Mouse (Mus musculus): ENCODE results near the gene Khsrp. TPM values are rescaled to one million over a fixed set of nuclear protein-coding genes. Genes with fewer than 3 reads are reported as not detected.

Gene Khsrp
- total RNA-seq, 2 experiments from 2014 or later = 141 to 156 TPM

DNA sequence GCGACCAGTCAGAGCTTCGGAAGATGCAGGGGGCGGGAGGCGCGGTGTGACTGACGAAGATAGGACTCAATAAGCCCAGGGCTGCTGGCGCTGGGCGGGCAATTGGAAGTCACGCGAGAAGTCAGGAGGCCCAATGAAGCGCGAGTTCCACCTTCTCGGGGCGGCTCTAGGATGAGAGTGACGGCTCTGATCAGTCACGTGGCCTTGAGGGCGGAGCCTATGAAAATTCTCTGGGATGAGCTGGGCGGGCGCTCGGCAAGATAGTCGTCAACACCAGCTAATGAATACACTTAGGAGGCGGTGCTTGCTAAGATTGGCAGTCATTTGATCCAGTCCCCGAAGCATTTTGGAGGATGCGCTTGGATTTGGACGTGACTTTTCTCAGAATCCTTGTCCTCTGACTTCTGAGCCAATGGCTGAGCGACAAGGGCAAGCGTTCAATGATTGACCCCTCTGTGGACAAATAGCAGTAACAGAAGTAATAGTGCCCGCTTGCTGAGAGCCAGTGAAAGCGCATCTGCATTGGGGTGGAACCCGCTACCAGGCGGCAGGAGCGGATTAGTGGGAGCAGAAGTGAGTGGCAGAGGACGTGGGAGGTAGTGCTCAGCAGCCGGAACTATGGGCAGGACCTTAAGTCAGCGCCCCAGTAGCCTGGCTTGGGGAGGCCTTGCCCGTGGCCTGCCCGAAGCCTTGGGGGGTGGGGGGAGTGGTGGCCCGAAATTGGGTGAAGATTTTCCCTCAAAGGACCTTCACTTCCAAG is 519 bp upstream of the Khsrp start:
- DNase-seq (ENCODE audit: low spot score in 2 of 2) = peak; percentile 85 to 96

DNA sequence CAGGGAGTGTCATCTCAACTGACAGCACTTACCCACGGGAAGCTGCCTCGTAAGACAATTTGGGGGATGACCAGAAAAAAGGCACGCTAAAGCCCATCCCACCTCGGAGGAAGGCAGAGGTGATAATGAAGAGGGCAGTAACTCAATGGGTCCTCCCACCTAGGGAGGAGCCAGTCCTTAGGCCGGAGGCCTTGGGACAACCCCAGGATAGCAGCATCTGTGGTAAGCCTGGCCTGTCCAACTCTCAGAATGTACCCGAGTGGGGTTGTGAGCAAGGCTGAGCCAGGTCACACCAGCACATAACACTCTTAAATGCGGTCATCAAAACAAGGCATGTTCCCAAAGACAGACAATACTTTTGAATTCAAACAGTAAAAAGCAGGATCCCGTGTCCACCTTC is 1.6 kb downstream of the Khsrp start:
- DNase-seq (ENCODE audit: low spot score in 2 of 2) = no peak

DNA sequence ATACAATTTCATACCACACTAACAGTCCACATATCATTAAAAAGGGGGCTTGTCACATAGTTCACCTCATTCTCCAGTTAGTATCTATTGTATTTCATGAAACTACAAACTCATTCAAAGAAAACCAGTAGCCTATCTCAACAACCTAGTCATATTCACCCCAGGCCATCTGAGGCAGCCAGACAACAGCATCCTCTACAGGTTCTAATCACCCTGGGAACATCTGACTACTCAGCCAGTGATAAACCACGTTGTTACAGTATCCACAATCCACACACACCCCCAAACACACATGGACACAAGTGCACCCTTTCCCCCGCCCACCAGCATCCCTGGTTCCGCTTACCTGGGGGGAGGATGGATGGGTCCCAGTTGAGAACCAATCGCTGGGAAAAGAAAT is 3.9 kb downstream of the Khsrp start:
- no peak for DNase-seq (ENCODE audit: low spot score in 2 of 2)

DNA sequence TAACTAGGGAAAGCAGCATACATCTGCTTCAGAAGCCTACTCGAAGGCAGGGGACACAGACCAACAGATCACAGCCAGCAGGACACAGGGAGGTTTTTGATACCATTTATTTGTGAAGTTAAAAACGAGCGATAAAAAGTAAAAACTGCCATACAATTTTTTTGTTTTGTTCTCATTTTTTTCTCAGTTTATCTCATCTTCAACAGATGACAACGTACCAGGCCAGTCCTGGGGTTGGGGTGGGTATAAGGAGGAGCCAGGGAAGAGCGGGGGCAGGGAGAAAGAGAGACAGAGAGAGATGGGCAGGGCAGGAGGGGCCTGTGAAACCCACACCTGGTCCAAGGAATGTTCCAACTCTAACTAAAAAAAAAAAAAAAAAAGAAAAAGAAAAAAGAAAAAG is 10.4 kb downstream of the Khsrp start:
- DNase-seq (ENCODE audit: low spot score in 2 of 2) = no peak

DNA sequence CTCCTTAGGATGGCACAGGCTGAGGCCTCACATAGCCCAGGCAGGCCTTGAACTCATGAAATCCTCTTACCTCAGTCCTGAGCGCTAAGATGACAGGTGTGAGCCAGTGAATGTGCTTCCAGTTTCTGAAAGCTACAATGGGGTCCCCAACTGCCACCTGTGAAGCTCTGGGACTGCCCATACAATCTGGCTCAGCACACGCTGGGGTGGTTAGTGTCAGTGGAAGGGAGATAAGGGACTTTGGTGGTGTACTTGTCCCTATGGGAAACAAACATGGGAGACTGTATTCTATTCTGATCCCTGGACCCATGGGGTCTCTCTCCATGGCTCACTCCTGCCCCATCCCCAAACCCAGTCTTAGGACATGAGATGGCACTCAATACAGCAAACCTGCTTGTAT is 11.6 kb downstream of the Khsrp start:
- no peak for DNase-seq (ENCODE audit: low spot score in 2 of 2)

DNA sequence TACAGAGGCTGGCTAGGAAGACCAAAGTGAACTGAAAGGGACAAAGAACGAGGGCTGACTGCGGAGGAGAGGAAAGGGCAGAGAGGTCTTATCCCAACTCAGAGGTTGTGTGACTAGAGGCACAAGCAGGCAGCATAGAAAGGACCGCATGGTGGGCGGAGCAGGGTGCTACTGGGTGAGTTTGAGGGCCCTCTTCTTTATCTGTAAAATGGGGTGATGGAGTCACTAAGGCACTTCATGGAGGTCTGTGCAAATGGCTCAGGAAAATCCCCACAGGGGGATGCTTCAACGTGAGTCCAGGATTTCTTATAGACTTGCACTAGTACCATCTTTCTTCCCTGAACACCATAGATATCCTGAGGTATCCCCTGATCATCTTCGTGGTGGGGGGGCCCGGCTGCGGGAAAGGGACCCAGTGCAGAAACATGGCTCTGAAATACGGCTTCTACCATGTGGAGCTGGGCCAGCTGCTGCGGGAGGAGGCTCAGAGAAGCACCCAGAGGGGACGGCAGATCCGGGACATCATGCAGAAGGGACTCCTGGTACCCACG is 19.0 kb downstream of the Khsrp start:
- no peak for DNase-seq (ENCODE audit: low spot score in 2 of 2)

DNA sequence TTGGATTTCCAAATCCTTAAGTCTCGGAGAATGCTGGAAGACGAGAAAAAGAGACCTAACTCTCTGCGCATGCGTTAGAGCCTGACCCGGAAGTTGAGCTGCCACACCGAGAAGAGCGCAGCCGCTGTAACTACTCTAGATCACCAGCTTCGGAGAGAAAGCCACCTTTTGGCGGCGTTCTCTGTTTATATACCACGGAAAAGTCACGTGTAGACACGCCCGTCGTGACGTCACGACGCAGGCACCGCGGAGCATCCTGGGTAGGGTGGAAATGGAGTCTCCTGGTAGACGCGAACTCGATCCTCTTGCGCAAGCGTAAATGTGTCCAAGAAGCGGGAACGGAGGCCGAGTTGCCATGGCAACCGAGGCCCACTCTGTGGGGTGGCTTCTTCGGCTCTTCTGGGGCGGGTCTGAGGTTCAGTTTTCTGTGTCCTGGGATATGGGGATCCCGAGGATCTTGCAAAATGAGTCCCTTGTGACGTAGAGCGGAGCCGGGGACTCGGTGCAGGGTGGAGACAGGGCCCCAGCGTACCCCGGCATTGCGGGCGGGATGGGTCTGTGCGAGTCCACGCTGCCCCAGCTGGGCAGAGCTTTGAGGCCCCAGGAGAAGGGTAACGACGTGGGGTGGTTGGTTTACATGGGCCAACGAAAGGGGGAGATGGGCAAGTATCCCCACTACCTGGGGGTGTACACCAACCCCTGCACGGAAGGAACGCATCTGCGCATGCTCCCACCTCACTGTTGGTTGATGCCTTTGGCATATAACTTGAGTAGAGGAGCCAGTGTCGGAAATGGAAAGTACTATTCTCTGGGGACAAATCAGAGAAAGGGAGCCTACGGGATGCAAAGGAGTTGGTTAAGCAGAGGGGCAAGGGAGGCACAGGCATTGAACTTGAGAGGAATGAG is 19.8 kb downstream of the Khsrp start, which contains the start of the genes Gtf2f1 and Gm17949:
Gene Gtf2f1, minus strand, starts transcription at position 53 of the 906 bp plus-strand sequence.
Gene Gm17949, plus strand, starts transcription at position 234 of the 906 bp plus-strand sequence.
- peak; percentile 81 to 90 for DNase-seq (ENCODE audit: low spot score in 2 of 2)

DNA sequence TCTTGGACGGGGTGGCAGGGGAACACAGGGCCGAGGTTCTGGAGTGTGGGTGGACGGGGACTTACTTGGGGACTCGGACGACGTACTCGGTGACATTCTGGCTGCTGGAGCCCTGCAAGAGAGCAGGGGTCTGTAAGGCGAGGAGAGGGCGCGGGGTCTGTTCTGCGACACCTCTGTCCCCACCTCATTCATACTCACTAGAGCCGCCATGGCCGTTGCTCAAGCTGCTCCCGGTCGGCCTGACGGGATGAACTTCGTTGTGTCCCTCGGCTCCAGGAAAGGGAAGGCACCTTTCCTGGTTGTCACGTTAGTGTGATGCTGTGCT is 20.4 kb downstream of the Khsrp start:
- no peak for DNase-seq (ENCODE audit: low spot score in 2 of 2)

DNA sequence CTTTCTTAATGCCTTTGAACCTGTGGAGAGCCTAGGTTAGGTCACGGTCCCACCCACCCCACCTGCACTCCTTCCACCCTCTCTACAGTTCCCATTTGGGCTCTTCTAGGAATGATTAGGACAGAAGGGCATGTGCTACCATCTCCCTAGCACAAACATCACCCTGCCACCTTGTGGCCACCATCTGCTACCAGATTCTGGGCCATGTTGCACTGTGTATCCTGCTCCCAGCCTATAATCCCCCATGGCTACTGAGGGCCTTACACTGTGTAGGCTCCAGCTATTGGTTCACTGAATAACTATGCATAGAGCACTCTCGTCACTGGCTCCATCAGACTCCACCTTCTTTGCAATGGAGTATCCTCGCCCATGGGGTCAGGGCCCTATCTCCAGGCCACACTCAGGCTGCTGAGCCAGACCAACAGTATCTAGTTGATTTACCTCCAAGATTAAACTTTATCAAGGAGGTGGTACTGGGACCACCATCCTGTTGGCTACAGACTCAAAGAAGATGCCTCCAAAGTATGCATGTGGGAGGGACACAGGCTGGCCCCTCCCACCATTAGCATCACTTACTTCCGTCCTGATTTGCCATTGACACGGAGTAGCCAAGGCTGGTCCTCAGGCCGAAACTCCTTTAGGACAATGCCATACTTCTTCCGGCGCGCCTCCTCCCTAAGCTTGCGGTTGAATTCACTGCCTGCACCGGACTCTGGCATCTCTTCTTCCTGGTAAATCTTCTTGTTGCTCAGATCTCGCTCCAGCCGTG is 24.0 kb downstream of the Khsrp start:
- no peak for DNase-seq (ENCODE audit: low spot score in 2 of 2)

DNA sequence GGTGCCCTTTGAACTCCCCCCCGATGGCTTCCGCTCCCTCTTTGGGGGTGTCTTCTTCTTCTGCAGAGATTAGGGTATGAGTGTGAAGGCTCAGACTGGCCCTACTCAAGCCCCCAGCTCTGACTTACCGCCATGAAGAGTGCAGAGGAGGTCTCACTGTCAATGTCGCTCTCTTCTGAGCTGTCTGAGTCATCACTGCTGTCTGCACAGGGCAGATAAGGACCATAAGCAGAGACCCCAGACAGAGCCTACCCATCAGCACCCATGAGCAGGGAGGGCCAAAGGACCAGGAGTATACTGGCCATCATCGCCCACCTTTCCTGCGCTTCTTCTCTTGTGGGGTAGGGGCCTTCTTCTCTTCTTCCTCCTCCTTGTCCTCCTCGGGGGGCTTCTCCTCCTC is 27.3 kb downstream of the Khsrp start:
- no peak for DNase-seq (ENCODE audit: low spot score in 2 of 2)

DNA sequence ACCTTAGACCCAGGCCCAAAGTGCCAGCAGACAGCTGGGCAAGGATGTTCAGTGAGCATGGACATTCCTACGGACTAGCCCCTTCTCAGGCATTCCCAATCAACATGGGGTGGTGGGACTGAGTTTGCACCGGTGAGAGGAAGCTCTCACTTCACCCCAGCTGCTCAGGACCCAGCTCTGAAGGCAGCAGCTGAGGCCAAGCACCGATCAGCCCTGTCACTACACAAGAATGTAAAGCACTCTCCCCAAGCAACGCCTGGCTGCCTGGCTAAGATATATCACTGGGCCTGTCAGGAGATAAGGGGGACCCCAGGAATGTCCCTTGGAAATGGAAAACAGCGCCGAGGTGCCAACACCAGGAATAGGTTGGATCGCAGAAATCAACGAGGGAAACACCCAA is 30.1 kb downstream of the Khsrp start:
- DNase-seq (ENCODE audit: low spot score in 2 of 2) = no peak

DNA sequence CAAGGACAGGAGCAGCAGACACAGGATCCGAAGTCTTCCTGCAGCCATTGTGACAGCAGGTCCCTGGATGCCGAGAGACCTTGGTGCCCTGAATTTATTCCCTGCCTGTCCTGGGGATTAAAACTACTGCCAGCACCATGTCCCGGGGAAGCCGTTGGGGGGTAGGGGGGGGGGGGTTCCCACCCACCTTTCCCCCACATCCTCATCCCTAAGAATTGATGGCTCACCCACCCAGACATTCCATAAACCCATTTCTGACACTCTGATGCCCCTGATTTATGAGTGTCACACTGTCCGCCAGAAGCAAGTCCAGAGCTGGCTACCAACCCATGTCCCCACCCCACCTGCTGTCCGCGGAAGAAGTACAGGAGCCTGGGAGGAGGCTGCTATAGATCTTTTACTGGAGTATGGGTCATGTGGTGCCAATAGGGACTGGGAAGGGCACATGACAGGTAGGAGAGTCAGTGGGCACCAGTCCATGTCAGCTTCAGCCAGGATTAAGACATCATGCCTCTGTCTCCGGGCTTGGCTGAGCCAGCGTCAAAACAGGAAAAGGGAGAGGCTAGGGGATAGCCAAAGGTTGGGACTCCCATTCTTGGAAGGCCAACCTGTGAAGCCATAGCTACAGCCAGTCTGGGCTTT is 31.2 kb downstream of the Khsrp start, which contains the start of gene Pspn:
Gene Pspn, minus strand, starts transcription at position 51 of the 642 bp plus-strand sequence.
- DNase-seq (ENCODE audit: low spot score in 2 of 2) = no peak

DNA sequence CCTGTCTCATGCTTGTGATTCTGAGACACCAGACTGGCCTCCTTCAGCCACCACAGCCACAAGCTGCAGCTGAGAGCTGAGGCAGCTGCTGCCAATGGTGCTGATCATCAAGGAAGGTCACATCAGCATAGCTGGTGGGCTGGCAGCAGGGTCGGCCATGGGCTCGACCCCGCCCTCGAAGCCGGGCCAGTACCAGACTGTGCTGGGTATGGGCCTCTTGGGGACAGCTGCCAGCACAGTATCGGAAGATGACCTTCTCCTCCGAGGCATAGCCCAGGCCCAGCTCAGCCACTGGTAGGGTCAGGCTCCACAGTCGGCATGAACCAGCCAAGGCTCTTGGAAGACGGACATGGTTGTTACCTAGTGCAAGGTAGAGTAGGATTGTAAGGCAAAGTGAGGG is 31.9 kb downstream of the Khsrp start:
- no peak for DNase-seq (ENCODE audit: low spot score in 2 of 2)

DNA sequence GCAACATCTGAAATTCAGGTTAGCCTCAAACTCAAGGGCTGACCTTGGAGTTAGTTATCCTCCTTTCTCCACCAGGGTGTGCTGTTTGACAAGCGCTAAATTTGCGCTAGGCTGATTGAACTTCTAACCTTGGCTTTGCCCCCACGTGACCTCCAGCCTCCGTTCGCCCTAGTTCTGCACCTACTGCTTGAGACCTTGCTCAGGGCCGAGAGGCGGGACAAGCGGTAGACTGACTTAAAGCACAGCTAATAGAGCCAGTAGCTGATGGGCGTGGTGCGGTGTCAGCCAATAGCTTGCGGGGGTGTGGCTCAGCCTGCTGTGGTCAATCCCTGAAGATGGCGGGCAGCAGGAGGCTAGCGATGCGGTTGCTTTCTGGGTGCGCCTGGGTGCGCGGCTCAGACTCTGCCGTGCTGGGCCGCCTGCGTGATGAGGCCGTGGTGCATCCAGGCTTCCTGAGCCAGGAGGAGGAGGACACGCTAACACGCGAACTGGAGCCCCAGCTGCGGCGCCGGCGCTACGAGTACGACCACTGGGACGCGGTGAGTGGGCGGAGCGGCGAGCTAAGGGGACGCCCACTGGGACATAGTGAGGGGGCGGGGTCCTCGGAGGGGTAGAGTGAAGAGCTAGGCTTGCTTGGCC is 34.2 kb downstream of the Khsrp start, which contains the start of gene Alkbh7:
Gene Alkbh7, plus strand, starts transcription at position 311 of the 639 bp plus-strand sequence.
- DNase-seq (ENCODE audit: low spot score in 2 of 2) = peak; percentile 82 to 90

DNA sequence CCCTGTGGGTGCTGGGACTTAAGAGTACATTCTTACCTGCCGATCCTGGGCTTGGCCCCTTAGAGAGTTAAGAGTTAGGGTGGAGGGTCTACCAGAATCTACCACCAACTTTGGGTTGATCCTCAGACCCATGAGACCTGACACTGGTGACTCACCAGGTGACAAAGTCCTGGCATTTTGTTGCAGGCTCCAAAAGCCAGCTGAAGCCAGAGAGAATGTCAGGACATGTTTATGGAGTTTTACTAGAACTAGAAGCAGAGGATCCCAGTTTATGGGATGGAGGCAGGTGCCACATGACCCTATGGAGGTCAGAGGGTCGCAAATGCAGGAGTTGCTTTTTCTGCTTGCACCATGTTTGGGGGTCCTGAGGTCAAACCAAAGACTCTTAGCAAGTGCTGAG is 34.8 kb downstream of the Khsrp start:
- no peak for DNase-seq (ENCODE audit: low spot score in 2 of 2)

DNA sequence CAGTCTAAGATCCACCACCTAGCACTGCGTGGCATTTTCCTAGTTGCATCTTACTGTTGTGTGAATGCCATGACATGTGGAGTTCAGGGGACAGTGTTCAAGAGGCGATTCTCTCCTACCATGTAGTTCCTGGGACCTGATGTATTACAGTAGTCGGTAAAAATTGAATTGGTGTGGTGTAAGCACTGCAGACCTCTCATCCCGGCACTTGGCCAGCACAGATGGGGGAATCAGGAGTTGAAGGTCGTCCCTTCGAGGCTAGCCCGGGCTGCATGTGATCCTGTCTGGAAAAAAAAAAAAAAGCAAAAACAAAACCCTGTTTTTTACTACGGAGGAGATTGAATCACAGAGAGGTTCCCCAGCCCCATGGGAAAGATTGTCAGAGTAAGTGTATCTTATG is 36.3 kb downstream of the Khsrp start:
- DNase-seq (ENCODE audit: low spot score in 2 of 2) = no peak

DNA sequence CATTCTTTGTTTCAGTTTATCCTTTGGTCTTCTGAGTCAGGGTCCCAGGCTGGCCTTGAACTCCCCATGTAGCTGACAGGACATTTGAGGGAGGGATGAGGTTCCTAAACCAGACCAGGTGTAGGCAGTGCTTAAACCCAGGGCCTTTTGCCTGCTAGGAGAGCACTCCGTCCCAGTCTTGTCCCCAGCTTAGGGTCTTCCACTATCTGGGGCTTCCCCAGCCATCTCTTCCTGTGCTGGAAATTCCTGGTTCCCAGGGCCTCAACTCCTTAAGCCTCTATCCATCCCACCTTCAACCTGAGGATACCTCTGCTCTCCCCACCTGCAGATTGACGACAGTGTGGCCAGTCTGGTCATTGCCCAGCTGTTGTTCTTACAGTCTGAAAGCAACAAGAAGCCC is 40.4 kb downstream of the Khsrp start:
- no peak for DNase-seq (ENCODE audit: low spot score in 2 of 2)

DNA sequence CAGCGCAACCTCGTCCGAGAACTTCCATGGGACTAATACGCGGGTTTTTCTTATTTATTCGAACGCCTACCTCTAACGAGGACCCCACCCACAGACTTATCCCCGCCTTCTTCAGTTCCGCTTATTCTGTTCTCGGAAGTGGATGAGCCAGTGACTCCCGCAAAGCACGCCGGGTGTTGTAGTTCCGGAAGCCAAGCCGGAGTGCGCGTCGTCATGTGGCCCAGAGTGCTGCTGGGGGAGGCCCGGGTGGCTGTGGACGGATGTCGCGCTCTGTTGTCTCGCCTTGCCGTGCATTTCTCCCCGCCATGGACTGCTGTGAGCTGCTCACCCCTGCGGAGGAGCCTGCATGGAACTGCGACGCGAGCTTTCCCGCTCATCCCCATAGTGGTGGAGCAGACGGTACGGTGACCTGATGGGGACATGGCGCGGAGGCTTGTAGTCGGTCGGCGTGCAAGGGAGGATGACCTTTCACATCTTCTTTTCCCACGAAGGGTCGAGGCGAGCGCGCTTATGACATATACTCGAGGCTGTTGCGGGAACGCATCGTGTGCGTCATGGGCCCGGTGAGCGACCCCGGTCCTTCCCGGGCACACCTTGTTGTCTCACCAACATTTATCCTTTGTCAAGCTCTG is 41.1 kb downstream of the Khsrp start, which contains the start of gene Clpp:
Gene Clpp, plus strand, starts transcription at position 191 of the 632 bp plus-strand sequence.
- peak; percentile 71 to 80 for DNase-seq (ENCODE audit: low spot score in 2 of 2)

DNA sequence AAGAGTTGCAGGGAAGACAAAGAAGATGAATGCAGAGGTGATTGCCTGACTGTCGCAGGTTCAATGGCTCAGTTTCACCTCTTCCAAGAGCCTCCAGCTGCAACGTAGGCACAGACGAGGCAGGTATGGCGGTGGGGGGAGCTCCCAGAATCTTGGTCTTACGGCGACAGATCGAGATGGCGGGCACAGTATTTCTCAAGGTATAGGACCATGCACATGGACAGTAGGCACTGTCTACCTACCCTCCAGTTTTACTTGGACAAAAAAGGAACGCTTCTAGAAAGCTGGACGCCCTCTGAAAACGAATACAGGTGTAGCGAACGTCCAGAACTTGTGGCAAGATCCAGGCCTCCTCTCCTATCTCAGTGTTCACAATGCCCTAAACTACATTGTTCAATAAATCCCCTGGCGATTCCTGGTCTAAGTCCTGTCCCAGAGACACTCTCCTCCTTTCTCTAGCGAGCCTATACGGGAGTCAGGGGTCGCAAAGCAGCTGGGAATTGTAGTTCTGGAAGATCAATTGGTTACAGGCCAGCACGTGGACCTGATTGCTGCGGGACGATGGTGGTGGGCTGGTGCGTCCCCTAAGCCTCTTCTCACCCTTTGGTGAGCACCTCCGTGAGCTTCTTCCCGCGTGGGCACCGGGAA is 41.7 kb downstream of the Khsrp start:
- peak in 1 of 2 experiments; percentile 58 for DNase-seq (ENCODE audit: low spot score in 2 of 2)
